Mouse (Mus musculus) neural tube, embryonic 12.5 days (tissue): Measurements from ENCODE around the gene Erbin. TPM values are rescaled to one million over a fixed set of nuclear protein-coding genes. Genes with fewer than 3 reads are reported as not detected.
A peak's percentile ranks its signal among the peaks of the same experiment; 100 is the strongest.

Experiments
- ATAC-seq: fragments of 200-750 bp; cut with Nextera tagmentation; 2 replicates; pipeline ENCODE4 v1.8.0; 2017; ENCODE audit warnings: low read depth, mild to moderate bottlenecking, moderate TSS enrichment, moderate library complexity; ENCODE audit not compliant: low FRiP score
- H3K27ac ChIP-seq: fragments of 300-500 bp; sonication (generic); 2 replicates; pipeline ENCODE4 v1.5.1; 2016
- H3K27me3 ChIP-seq: fragments of 300-500 bp; sonication (generic); replicated peaks from 2 replicates; pipeline ENCODE4 v1.6.1; 2016; ENCODE audit warnings: mild to moderate bottlenecking
- H3K36me3 ChIP-seq: fragments of 300-500 bp; sonication (generic); 2 replicates; pipeline ENCODE4 v1.6.1; 2016; ENCODE audit warnings: mild to moderate bottlenecking
- H3K4me1 ChIP-seq: fragments of 300-500 bp; sonication (generic); 2 replicates; pipeline ENCODE4 v1.6.1; 2016
- H3K4me2 ChIP-seq: fragments of 300-500 bp; sonication (generic); replicated peaks from 2 replicates; pipeline ENCODE4 v1.6.1; 2016; ENCODE audit warnings: mild to moderate bottlenecking
- H3K4me3 ChIP-seq: fragments of 300-500 bp; sonication (generic); 2 replicates; pipeline ENCODE4 v1.5.1; 2016
- H3K9ac ChIP-seq: fragments of 300-500 bp; sonication (generic); 2 replicates; pipeline ENCODE4 v1.6.1; 2016; ENCODE audit warnings: mild to moderate bottlenecking
- H3K9me3 ChIP-seq: fragments of 300-500 bp; sonication (generic); 2 replicates; pipeline ENCODE4 v1.6.1; 2016; ENCODE audit warnings: mild to moderate bottlenecking
- WGBS: fragments of 180-500 bp; shearing (Covaris S2); methylation state at CpG from one replicate; pipeline ENCODE4 v1.1.7; 2016; 5-methylcytosine and 5-hydroxymethylcytosine counted together
- polyA plus RNA-seq: library from polyadenylated mRNA; unstranded; fragments of >200 nt; fragmentation: Nextera tagmentation; extraction: Ambion mirVana; gene quantifications from 2 replicates; pipeline ENCODE4 v1.2.1, GENCODE M21; 2016

Gene Erbin
- polyA plus RNA-seq, 1 experiment from 2014 or later, result 19.0 TPM

GRCm38 (mm10) chr13:103779922-103780585, 140.3 kb downstream of the Erbin start:
- no peak overlapping the region for H3K9ac ChIP-seq
- 0 out of 2 replicates have a peak overlapping the region, but pooled peaks have one; percentile 5 for H3K4me2 ChIP-seq
- H3K9me3 ChIP-seq, result no peaks in the 10 kb centered on the region
- H3K4me3 ChIP-seq, result no peak overlapping the region
- H3K27me3 ChIP-seq, result no peaks in the 10 kb centered on the region
- no peaks in the 10 kb centered on the region for H3K36me3 ChIP-seq
- WGBS, result 39% methylated on average over 11 of the region's 11 CpGs
- H3K4me1 ChIP-seq, result no peaks in the 10 kb centered on the region
- ATAC-seq, result peak; percentile 46; the same call in 1 of the 2 replicates
- H3K27ac ChIP-seq, result no peak overlapping the region

GRCm38 (mm10) chr13:103777126-103777525, 143.2 kb downstream of the Erbin start:
- no peak for ATAC-seq
- 76% methylated on average over 8 of the region's 8 CpGs for WGBS
- no peak overlapping the region for H3K27ac ChIP-seq
- no peak overlapping the region for H3K9ac ChIP-seq
- H3K4me3 ChIP-seq, result no peak overlapping the region
- no peaks in the 10 kb centered on the region for H3K9me3 ChIP-seq
- H3K4me2 ChIP-seq, result no peak overlapping the region
- H3K36me3 ChIP-seq, result no peaks in the 10 kb centered on the region
- H3K27me3 ChIP-seq, result no peaks in the 10 kb centered on the region
- H3K4me1 ChIP-seq, result peaks cover 9% of the 10 kb centered on the region

DNA sequence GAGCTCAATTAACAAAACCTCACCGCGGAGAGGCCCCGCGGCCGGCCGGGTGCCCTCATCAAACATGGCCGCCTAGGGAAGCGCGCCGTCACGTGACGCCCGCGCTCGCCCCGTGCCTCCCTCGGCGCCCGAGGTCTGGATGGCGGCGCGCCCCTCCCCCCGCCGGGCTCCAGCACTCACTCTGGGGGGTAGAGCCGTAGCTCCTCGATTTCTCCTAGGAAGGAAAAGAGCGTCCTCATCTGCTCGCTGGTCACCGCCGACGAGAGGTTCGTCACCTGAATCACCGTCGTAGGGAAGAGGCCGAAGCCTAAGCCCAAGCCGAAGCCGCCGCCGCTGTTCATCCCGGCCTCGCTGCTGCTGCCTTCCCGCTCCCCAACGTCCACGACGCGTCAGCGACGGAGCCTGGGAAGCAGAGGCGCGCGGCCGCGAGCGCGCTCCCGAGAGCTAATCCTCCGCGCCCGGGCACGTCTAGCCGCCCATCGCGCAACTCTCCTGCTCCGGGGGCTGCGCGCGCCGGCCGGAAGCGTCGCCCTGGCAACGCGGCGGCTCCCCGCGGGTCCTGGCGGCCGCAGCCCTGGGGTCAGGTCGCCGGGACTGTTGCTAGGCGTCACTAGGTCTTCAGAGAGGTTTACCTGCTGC, 146.1 kb downstream of the Erbin start, which contains the start of gene Srek1:
Gene Srek1, minus strand, starts transcription at position 490 of the 639 bp plus-strand sequence.
- H3K9me3 ChIP-seq, result no peaks in the 10 kb centered on the region
- WGBS, result under 1% methylated on average over 81 of the region's 81 CpGs
- H3K4me3 ChIP-seq, result peak within 1 kb of the TSS; percentile 54
- peak within 1 kb of the TSS; percentile 85 for H3K27ac ChIP-seq
- peak within 1 kb of the TSS; percentile 80 for H3K9ac ChIP-seq
- peak within 1 kb of the TSS; percentile 68 for H3K4me2 ChIP-seq
- H3K27me3 ChIP-seq, result no peaks in the 10 kb centered on the region
- peaks cover 15% of the 10 kb centered on the region for H3K4me1 ChIP-seq
- ATAC-seq, result peak; percentile 97
- no peaks in the 10 kb centered on the region for H3K36me3 ChIP-seq

GRCm38 (mm10) chr13:103773407-103774118, 146.8 kb downstream of the Erbin start:
- peak overlapping the region; percentile 85 for H3K27ac ChIP-seq
- ATAC-seq, result no peak
- peak overlapping the region; percentile 68 for H3K4me2 ChIP-seq

GRCm38 (mm10) chr13:103772917-103773316, 147.4 kb downstream of the Erbin start:
- no peaks in the 10 kb centered on the region for H3K27me3 ChIP-seq
- H3K4me2 ChIP-seq, result peak overlapping the region; percentile 68
- H3K9ac ChIP-seq, result peak overlapping the region; percentile 80
- 0 out of 2 replicates have a peak, but pooled peaks cover 1% of the 10 kb centered on the region for H3K36me3 ChIP-seq
- WGBS, result 55% methylated on average over 5 of the region's 5 CpGs
- no peak overlapping the region for H3K27ac ChIP-seq
- peak overlapping the region; percentile 54 for H3K4me3 ChIP-seq
- H3K4me1 ChIP-seq, result peaks cover 15% of the 10 kb centered on the region
- no peaks in the 10 kb centered on the region for H3K9me3 ChIP-seq
- no peak for ATAC-seq

More at GRCm38 (mm10) chr13:103773407-103774118, 146.8 kb downstream of the Erbin start:
- H3K9me3 ChIP-seq, result no peaks in the 10 kb centered on the region
- peak overlapping the region; percentile 54 for H3K4me3 ChIP-seq
- H3K36me3 ChIP-seq, result no peaks in the 10 kb centered on the region
- peak overlapping the region; percentile 80 for H3K9ac ChIP-seq
- 2% methylated on average over 36 of the region's 36 CpGs for WGBS
- peaks cover 15% of the 10 kb centered on the region for H3K4me1 ChIP-seq
- H3K27me3 ChIP-seq, result no peaks in the 10 kb centered on the region

- H3K9ac ChIP-seq, result no peak overlapping the region
- no peak overlapping the region for H3K27ac ChIP-seq
- H3K4me2 ChIP-seq, result no peak overlapping the region
- no peaks in the 10 kb centered on the region for H3K27me3 ChIP-seq
- no peaks in the 10 kb centered on the region for H3K9me3 ChIP-seq
- H3K36me3 ChIP-seq, result peaks cover 12% of the 10 kb centered on the region; the same call in 1 of the 2 replicates
- no peak overlapping the region for H3K4me3 ChIP-seq
- peaks cover 15% of the 10 kb centered on the region for H3K4me1 ChIP-seq
- ATAC-seq, result no peak
Observed at GRCm38 (mm10) chr13:103770821-103771220, 149.5 kb downstream of the Erbin start.

Other genes starting within 250 kb of the Erbin start
- 83.8 and 93.9 TPM in 2 replicates for gene Srek1, start 145.9 kb downstream of the Erbin start, polyA plus RNA-seq
- 23.8 and 26.0 TPM in 2 replicates for gene Nln, start 189.1 kb upstream of the Erbin start, polyA plus RNA-seq
- 26.4 and 28.1 TPM in 2 replicates for gene Sgtb, start 189.2 kb upstream of the Erbin start, polyA plus RNA-seq